Mouse (Mus musculus) neutrophil, adult 59 days (primary cell): ENCODE measurements around the gene Adcy4. TPM values are rescaled to one million over a fixed set of nuclear protein-coding genes. Genes with fewer than 3 reads are reported as not detected.

ENCODE experiments used
- total RNA-seq, 2 experiments: library from RNA; stranded (reverse); gene quantifications; 1 replicate in 1 of 2; 2 replicates in 1 of 2; pipeline ENCODE4 v1.2.4; 2023

Gene Adcy4
- under 1 TPM; 0.36 to 0.51 TPM for total RNA-seq

DNA sequence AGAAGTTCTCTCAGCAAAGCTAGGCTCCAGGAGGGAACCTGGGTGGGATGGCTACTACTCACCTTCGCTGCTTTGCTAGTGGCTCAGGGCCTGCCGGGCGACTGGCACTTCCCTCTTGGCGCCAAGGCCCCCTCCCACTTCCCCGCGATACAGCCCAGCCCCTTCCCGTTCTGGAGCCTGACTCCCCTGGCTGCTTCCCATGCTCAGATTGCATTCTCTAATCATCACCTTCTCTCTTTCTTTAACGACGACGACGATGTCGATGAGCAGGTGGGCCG lies at the start of gene Adcy4:
Adcy4 (minus strand) TSS at position 138 of the 278 bp plus-strand sequence.

DNA sequence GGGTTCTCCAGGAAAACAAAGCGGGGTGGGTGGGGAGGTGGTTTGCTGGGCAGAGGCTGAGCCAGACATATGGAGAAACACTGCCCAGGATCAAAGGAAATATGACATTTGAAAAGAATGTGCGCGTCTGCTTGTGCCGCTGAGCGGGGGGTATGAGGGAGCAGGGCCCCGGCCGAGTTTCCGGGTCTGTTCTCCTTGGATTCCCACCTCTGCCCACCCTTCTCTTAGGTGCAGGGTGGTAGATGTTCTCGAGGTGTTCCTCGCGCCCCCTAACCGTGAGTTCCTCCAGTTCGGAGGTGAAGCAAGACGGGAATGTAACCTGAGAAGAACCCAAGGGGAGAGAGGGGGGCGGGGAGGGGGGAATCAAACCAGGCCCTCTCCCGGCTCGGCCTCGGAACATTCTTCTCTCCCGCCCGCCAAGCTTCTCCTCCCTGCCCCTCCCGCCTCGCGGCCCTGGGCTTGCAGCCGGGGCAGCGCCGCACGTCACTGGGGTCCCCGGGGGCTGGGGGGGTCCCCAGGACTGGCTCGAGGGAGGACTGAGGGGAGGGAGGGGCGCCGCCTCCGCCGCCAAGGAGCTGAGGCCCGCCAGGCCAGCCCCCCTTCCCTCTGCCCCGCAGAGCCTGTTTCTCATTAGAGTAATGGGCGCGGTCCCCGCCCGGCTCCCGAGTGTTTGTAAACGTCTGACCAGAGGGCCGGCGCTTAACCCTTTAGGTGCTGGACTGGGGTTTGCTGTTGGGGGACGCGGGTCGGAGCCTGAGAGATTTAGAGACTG lies 39.3 kb upstream of the Adcy4 start, which contains the start of gene Nfatc4:
Nfatc4 (plus strand) TSS at position 154 of the 772 bp plus-strand sequence.

DNA sequence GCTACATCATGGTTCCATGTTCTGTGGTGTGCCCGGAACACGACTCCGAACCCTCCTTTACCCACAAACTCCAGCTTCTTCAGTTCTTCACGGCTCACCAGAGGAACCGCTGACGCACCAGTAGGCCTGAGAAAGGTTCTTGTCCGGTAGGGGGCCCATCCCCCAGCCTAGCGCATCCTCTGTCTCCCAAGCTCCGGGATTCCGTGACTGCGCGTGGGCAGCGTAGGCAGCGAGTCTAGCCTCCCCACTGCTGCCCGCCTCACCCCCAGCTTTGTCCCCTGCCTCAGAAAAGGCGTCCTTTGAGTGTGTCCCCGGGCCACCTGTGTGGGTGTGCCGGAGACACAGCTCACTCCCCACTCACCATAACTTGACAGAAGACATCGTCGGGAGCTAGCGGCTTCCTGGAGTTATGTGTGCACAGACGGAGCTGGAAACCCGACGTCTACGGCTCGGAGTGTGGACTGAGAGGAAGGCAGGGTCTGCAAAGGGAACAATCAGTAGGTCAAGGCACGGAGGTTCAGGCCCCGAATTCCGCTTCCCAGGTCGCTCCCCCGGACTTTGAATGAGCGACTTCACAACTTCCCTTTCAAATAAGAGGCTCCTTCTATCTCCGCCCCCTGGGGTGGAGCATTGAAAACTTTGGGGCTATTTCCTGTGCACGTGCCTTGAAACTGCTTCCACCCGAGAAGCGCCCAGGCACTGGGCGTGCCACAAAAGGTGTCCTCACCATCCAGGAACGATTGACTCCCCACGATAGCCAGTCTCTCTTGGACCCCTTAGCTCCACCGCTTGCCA lies 4.6 kb upstream of the Adcy4 start, which contains the start of gene Ripk3:
Ripk3 (minus strand) TSS at position 610 of the 795 bp plus-strand sequence.

DNA sequence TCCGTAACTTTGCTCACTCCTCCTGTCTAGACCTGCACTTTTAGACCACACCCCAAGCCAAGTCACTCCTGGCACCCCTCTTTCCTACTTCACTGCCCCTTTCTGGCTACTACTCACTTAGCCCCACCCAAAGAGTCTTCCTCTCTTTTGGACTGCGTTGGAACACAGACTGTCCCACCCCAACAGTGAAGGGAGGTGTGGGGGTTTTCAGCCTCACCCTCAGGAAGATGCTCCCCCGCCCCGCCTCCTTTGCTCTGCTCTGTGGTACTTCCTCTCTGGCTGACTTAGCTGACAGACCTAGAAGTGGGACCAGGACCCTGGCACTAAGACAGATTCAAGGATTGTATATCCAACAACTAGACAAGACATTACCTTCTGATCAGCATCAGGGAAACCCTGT lies 18.2 kb downstream of the Adcy4 start, which contains the start of gene Ltb4r1:
Ltb4r1 (plus strand) TSS at position 267 of the 400 bp plus-strand sequence.

DNA sequence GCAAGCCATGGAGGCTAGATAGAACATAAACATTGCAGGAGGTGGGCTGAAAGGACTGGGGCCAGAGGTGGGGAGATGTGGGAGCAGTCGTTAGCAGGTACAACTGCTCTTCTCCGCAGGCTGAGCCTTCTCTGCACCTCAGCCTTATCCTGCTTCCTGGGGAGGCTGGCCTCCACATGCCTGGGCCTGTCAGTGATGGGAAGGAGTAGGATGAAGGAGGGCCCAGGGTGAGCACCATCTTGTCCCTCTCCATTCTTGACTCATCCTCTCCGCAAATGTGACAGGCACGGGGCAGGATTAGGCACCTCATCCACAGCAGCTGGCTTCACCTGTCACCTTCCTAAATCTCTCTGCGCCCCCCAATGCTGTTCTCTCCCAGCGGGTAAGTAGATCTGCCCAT lies 22.7 kb downstream of the Adcy4 start, which contains the start of gene Ltb4r2:
Ltb4r2 (plus strand) TSS at position 266 of the 400 bp plus-strand sequence.

DNA sequence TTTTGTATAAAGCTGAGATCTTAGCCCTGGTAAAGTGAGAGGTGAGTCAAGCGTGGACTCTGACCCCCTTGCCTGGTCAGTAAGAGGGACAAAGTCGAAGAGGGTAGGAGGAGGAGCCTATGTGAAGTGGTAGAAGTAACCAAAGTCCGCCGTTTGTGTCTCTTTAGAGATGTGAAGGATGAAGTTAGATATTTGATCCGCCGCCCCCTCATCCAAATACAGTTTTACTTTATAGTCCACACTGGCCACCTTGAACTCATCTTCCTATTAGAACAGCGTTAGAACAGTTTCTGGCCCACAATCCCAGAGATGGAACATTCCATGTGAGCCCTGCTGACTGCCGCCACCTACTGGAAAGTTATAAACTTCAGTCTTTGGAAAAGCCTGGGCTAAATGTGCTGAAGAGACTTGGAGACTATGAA lies 25.5 kb downstream of the Adcy4 start, which contains the start of gene Cideb:
Cideb (minus strand) TSS at position 96 of the 422 bp plus-strand sequence.

DNA sequence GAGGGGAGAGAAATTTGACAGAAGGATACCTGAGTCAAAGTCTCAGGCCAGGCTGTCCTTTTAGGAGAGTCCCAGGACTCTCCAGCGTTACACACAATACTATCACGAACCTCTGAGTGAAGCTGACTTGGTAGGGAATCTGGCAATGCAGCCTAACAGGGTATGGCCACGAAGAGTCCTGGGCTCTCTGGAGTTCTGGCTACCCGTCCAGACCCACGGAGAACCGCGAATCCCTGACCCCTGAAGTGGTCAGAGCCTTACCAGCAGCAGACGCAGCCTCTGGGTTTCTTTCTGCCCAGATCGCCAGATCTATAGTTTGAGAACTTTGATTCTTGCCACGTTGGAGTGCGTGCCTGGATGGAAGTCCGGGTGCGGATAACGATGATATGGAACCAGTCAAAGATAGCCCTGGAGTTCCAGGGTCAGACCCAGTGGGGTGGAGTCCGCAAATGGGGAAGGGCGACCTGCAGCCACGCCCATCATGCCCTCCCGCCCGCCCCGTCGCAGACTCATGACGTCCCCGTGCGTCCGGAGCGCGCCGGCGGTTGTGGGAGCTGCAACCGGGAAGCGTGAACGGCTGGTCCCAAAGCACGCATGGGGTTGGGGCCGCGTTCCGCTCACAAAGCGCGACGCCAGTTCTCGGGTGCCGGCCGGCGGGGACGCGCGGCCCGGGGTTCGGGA lies 38.6 kb downstream of the Adcy4 start, which contains the start of the genes Dhrs1 and Nop9:
Dhrs1 (minus strand) TSS at position 511 of the 681 bp plus-strand sequence.
Nop9 (plus strand) TSS at position 514 of the 681 bp plus-strand sequence.

DNA sequence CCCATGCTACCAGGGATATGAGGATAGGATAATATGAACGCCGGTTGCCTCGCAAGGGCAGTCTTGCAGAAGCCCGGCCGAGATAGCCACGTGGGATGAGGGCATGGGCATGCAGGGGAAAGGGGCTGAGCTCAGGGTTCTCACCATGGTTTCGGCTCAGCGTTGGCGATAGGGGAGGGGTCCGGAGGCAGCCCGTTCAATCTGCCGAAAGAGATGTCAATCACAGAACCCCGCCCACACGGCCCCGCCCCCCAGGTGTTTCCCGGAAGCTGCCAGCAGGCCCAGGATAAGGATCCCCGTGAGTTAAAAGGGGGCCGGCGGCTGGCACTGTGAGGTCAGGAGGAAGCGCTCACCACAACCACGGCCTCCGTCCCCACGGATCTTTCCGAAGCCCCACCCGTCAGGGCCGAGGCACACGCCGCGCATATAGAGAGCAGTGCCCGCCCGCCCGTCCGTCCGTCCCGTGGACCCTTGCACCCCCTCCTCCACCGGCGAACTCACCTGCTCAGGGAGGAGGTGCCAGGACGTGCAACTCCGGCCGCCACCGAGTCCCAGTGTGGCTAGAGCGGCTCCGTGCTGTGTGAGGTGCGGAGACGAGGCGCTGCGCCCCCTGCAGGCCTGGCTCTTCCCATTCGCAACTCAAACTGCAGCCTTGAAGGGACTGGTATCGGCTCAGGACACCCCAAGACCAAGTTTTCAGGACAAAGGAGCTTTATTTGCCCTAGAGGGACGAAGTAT lies 62.0 kb downstream of the Adcy4 start, which contains the start of gene Rabggta:
Rabggta (minus strand) TSS at position 564 of the 738 bp plus-strand sequence.

Other genes starting within 250 kb of the Adcy4 start
- gene Pck2, start 243.8 kb downstream of the Adcy4 start, total RNA-seq: 10 to 100 TPM; 25.2 to 30.4 TPM
- 10 to 100 TPM; 51.8 to 54.8 TPM for gene Dcaf11, start 224.1 kb downstream of the Adcy4 start, total RNA-seq
- 1 to 10 TPM; 1.9 to 3.3 TPM for gene A730061H03Rik, start 223.7 kb downstream of the Adcy4 start, total RNA-seq
- gene Fitm1, start 208.5 kb downstream of the Adcy4 start, total RNA-seq: not detected
- 100 to 1,000 TPM; 138 to 143 TPM for gene Psme1, start 206.0 kb downstream of the Adcy4 start, total RNA-seq
- gene Emc9, start 198.8 kb downstream of the Adcy4 start, total RNA-seq: 1 to 10 TPM; 4.4 to 5.9 TPM
- gene Psme2, start 193.0 kb downstream of the Adcy4 start, total RNA-seq: 100 to 1,000 TPM; 180 to 210 TPM
- 10 to 100 TPM; 57.6 to 74.7 TPM for gene Rnf31, start 192.4 kb downstream of the Adcy4 start, total RNA-seq
- gene Irf9, start 180.5 kb downstream of the Adcy4 start, total RNA-seq: 10 to 100 TPM; 42.3 to 50.1 TPM
- 1 to 10 TPM in 1 of 2 experiments, not detected in 1; 1.3 TPM for gene Rec8, start 166.1 kb downstream of the Adcy4 start, total RNA-seq
- gene Ipo4, start 148.1 kb downstream of the Adcy4 start, total RNA-seq: 10 to 100 TPM; 10.7 to 12.2 TPM
- 1 to 10 TPM in 1 of 2 experiments, under 1 TPM in 1; 0.79 to 2.4 TPM for gene Gm49378, start 146.2 kb downstream of the Adcy4 start, total RNA-seq
- 10 to 100 TPM; 34.3 to 37.8 TPM for gene Tm9sf1, start 140.3 kb downstream of the Adcy4 start, total RNA-seq
- gene Tssk4, start 133.9 kb downstream of the Adcy4 start, total RNA-seq: 1 to 10 TPM; 1.6 to 2.0 TPM
- gene Mdp1, start 123.6 kb downstream of the Adcy4 start, total RNA-seq: 10 to 100 TPM; 13.2 to 13.9 TPM
- 10 to 100 TPM; 15.8 to 16.6 TPM for gene Gmpr2, start 112.2 kb downstream of the Adcy4 start, total RNA-seq
- 100 to 1,000 TPM; 154 to 173 TPM for gene Nedd8, start 112.0 kb downstream of the Adcy4 start, total RNA-seq
- 10 to 100 TPM; 53.2 to 64.0 TPM for gene Tinf2, start 102.3 kb downstream of the Adcy4 start, total RNA-seq
- gene Tgm1, start 70.2 kb downstream of the Adcy4 start, total RNA-seq: 1 to 10 TPM in 1 of 2 experiments, under 1 TPM in 1; 0.71 to 1.4 TPM
- gene Rabggta, start 61.8 kb downstream of the Adcy4 start, total RNA-seq: 10 to 100 TPM; 23.8 to 27.4 TPM
- gene Dhrs1, start 38.4 kb downstream of the Adcy4 start, total RNA-seq: 10 to 100 TPM; 53.1 to 63.6 TPM
- gene Nop9, start 38.4 kb downstream of the Adcy4 start, total RNA-seq: 10 to 100 TPM; 19.3 to 28.9 TPM
- under 1 TPM in 1 of 2 experiments, not detected in 1; 0.53 TPM for gene Cideb, start 25.6 kb downstream of the Adcy4 start, total RNA-seq
- under 1 TPM; 0.79 to 0.84 TPM for gene Ltb4r2, start 22.7 kb downstream of the Adcy4 start, total RNA-seq
- gene Ltb4r1, start 18.1 kb downstream of the Adcy4 start, total RNA-seq: 100 to 1,000 TPM; 203 to 224 TPM
- 10 to 100 TPM; 29.1 to 40.3 TPM for gene Ripk3, start 4.8 kb upstream of the Adcy4 start, total RNA-seq
- gene Nfatc4, start 39.0 kb upstream of the Adcy4 start, total RNA-seq: not detected
- 1 to 10 TPM; 2.3 to 2.8 TPM for gene Nynrin, start 69.9 kb upstream of the Adcy4 start, total RNA-seq
- gene Cbln3, start 100.3 kb upstream of the Adcy4 start, total RNA-seq: under 1 TPM; 0.47 to 0.68 TPM
- gene Khnyn, start 100.9 kb upstream of the Adcy4 start, total RNA-seq: 10 to 100 TPM; 79.3 to 82.3 TPM
- gene Sdr39u1, start 116.2 kb upstream of the Adcy4 start, total RNA-seq: 1 to 10 TPM; 1.7 to 3.6 TPM
- gene Cma1, start 160.6 kb upstream of the Adcy4 start, total RNA-seq: not detected
- not detected for gene Cma2, start 166.9 kb upstream of the Adcy4 start, total RNA-seq
- gene Mcpt1, start 233.9 kb upstream of the Adcy4 start, total RNA-seq: not detected
- gene Mcpt9, start 246.4 kb upstream of the Adcy4 start, total RNA-seq: not detected